Mouse (Mus musculus): ENCODE data around the gene 4930455H04Rik. TPM values are rescaled to one million over a fixed set of nuclear protein-coding genes. Genes with fewer than 3 reads are reported as not detected.

4930455H04Rik gene
- not detected for total RNA-seq (2021)
- long read RNA-seq, experiment 1: 0 reads
- long read RNA-seq, experiment 2: 0 reads

GRCm38 (mm10) chr3:116967967-116968366 lies at the start of gene 4930455H04Rik:
TSS of gene 4930455H04Rik (plus strand) at chr3:116968267.
- DNase-seq (ENCODE audit: low spot score in 2 of 2): no peak

DNA sequence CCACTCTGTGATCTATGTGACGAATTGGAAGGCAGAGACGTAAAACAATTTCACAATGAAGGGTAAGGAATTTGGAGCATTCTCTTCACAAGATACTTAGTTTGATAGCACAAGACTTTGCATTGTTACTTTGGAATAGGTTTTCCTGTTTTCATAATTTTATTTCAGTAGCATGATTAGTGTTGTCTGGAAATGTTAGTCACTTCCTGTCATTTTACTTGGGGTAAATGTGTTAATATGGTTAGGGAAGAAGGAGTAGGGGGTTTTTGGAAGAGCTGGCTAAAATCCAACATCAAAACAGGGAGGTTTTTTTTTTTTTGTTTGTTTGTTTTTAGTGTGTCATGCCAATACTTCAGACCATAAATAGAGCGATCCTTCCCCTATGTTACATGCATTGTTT lies 46.5 kb upstream of the 4930455H04Rik start:
- no peak for DNase-seq (ENCODE audit: low spot score in 2 of 2)

- DNase-seq (ENCODE audit: low spot score in 2 of 2): no peak
Measured at GRCm38 (mm10) chr3:116923042-116923441, 45.0 kb upstream of the 4930455H04Rik start.

- no peak for DNase-seq (ENCODE audit: low spot score in 2 of 2)
Measured at GRCm38 (mm10) chr3:116928994-116929393, 39.1 kb upstream of the 4930455H04Rik start.

DNA sequence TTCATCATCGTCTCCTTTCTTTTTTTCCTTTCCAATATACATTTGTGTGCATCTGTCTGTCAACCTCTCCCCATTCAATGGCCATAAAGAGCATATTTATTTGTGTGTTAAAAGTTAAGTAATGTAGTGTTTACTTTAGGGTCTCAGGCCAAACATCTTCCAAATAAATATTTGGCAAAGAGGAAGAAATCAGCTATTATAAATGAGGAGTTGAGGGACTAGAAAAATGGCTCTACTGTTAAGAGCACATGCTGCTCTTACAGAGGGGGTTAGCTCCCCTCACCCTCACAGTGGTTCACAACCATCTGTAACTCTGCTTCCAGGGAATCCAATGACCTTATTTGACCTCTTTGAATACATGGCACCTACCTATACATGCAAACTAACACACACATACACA lies 34.9 kb upstream of the 4930455H04Rik start:
- no peak for DNase-seq (ENCODE audit: low spot score in 2 of 2)

DNA sequence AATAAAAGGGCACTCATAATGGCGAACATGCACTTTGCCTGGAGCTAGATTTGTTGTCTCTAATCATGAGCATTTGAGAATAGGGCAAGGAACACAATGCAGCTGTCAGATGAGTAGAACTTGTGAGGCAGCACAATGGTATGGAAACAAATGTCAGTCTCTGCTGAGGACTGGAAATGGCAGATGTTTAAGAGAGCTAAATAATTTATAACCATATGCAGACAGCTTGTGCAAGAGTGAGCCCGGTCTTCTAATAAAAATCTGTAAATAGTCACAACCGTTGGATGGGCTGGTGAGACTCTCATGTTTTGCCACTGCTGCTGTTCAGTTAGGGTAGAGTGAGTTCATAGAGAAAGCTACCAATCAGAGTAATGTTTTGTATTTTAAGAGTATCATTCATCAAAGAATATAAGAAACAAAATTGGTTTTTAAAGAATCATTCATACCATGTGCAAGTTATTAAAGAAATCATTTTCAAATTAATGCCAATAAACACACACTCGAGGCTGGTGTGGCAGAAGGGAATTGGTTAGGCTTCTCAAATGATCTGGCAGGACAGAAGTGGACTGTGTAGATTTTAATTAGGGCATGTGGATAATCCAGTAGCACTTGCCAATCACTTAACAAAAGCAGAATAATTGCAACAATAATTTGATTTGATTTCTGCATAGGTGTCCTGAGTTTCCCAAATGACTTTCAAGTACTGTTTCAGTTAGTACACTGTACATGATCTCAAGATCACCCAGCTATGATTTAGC lies 31.0 kb upstream of the 4930455H04Rik start:
- DNase-seq (ENCODE audit: low spot score in 2 of 2): no peak

- peak in 1 of 2 experiments; percentile 43 for DNase-seq (ENCODE audit: low spot score in 2 of 2)
Measured at GRCm38 (mm10) chr3:116940804-116941558, 27.1 kb upstream of the 4930455H04Rik start.

DNA sequence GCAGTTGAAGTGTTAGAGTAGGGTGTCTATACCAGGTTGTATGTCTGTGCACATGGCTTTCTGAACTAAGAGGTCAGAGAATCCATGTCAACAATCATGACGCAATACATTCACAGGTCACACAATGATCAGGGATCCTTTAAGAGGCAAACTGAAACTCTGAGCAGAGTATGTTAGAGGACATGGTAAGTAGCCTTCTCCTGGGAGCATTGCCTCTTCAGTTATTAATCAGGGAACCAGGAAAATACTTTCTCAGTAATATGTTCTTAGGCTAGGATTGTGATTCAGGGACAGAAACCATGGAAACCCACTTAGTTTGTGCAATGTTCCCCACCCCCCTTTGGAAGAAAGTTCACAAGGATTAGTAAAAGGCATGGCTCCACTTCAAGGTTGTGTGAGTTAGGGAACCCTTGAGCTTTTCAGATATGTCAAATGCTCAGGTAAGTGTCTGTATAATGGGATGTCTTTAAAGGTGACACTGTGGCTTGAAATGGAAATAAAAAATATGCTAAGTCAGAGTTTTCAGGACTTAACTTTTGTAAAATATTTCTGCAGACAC lies 26.4 kb upstream of the 4930455H04Rik start:
- no peak for DNase-seq (ENCODE audit: low spot score in 2 of 2)

DNA sequence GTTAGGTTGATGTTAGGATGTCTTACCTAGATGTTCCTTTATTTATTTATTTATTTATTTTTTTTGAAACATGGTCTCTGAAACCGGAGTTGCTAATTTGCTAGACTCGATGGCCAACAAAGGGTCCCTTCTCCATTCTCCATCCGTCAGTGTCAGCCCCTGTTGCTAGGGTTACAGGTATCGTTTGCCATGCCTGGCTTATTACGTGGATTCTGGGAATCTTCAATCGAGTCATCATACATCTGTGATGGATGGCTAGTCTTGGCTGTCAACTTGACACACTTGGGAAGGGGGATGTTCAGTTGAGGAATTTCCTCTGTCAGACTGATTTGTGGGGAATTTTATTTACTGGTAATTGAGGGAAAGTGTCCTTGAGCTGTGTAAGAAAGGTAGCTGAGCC lies 25.3 kb upstream of the 4930455H04Rik start:
- no peak for DNase-seq (ENCODE audit: low spot score in 2 of 2)

DNA sequence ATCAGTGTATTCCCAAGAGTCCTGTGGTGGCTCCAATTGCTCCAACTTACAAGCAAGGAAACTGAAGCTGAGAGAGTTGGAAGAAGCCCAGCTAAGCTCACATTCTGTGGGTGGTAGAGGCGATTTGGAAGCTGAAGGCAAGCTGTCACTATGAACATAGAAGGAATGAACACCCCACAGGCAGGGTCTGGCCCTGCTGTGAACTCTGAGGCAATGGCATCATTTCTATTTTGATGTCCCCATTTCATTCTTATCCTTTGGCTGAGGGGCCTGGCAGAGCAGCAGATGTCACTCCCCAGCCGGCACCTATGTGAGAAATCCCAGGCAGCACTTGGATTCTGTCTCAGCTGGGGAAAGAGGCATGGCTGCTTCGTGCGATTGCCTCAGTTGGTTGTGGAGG lies 24.6 kb upstream of the 4930455H04Rik start:
- DNase-seq (ENCODE audit: low spot score in 2 of 2): no peak

DNA sequence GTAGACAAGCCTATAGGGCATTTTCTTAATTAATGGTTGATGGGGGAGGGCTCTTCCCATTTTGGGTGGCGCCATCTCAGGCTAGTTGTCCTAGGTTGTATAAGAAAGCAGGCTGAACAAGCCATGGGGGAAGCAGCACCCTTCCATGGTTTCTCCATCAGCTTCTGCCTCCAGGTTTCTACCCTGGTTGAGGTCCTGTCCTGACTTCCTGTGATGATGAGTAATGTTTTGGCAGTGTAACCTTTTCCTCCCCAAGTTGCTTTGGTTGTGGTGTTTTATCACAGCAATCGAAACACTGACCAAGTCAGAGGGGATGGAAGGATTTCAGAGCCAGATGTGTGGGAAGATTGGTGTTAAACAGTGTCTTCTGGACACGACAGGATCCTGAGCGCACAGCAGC lies 21.6 kb upstream of the 4930455H04Rik start:
- DNase-seq (ENCODE audit: low spot score in 2 of 2): no peak

DNA sequence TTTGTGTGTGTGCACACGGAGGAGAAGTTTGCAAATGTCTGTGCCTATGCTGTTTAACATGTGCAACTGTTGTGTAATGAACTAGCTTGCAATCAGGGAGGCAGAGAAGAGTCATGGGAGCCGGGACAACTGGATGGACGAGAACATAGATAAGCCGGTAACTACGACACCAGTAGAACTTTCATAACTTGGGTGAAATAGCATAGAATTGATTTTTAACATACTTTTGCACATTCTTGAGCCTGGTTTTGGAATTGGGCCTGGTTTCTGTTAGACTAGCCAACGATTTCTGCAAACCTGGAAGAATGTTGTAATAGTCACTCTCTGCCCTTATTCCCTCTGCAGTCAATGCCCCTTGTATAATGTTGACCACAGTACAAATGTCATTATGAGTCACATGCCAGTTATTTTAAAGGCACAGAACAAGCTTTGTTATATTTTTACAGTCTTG lies 17.4 kb upstream of the 4930455H04Rik start:
- no peak for DNase-seq (ENCODE audit: low spot score in 2 of 2)

- DNase-seq (ENCODE audit: low spot score in 2 of 2): no peak
Measured at GRCm38 (mm10) chr3:116951489-116951888, 16.6 kb upstream of the 4930455H04Rik start.

DNA sequence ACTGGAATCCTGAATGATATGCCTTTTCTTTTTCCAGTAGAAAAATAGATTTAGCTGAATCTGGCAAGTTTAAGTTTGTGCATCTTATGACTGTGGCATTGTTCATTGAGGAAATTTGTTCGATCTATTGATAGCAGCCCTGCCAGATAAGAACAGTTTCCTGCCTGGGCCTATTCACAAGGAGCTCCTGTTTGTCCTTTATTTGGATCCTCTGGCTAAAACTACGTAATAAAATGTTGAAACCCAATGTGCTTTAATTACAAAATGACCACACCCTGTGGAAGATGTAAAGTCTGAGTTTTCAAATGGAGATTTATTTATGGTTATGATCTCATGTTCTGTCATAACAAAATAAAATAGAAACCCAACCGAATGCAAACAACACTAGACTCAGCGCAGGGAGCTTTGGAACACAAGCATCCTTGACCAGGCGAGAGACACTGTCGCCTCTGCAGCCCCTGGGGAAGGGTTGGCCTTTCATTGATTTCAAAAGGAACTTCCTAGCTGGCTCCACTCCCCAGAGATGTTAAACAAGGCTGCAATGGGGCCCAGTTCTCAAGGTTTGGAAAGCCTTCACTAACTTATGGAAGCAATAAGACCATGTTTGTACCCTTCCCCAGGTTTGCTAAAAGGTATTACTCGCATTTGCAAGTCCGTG lies 15.7 kb upstream of the 4930455H04Rik start:
- no peak for DNase-seq (ENCODE audit: low spot score in 2 of 2)

DNA sequence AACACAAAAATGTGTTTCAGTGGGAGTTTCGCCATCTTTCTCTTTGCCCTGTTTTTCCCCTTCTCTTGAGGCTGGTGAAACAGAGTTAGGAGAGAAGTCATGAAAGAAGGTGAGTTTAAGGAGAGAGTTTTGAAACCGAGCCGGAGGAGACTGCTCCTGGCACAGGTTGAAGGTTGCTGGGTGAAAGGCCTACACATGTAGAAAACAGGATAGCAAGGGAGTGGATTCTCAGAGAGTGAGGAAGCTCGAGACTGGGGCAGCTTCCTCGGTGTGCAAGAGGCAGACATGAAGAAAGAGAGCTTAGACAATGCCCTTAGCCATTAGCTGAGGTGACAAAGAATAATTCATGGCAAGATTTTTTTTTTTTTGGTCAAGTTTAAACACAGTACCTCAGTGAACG lies 14.7 kb upstream of the 4930455H04Rik start:
- no peak for DNase-seq (ENCODE audit: low spot score in 2 of 2)

DNA sequence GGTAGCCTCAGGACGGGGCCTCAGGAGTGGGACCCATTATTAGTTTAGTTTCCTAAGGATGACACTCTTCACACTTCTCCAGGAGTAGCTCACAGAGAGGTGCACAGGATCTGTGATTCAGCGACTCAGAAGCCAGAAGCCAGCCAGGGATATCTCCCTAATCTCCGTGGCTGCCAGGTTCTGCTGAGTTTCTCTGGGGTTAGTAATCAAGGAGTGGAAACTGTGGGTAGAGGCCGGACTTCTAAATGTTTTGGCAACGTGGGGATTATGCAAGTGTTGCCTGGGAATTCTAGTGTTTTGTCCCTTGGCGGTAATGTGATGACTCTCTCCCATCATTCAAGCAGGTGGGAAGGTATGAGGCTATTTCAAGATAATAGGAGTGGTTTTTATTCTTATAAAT lies 13.0 kb upstream of the 4930455H04Rik start:
- no peak for DNase-seq (ENCODE audit: low spot score in 2 of 2)

DNA sequence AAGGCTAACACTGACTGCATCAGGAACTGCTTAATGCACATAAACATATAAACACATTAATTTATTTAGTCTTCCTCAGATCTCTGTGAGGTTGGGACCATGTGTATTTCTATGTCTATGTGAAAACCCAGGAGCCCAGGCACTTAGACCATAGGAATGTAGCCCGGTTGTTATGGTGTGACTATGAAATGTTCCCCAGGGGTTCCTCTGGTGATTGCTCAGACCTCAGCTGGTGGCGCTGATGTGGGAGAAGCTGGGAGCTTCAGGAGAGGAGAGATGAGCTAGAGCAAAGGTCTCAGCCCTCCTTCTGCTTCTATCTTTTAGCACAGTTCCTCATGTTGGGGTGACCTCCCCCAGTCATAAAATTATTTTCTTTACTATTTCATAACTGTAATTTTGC lies 7.7 kb upstream of the 4930455H04Rik start:
- DNase-seq (ENCODE audit: low spot score in 2 of 2): no peak

DNA sequence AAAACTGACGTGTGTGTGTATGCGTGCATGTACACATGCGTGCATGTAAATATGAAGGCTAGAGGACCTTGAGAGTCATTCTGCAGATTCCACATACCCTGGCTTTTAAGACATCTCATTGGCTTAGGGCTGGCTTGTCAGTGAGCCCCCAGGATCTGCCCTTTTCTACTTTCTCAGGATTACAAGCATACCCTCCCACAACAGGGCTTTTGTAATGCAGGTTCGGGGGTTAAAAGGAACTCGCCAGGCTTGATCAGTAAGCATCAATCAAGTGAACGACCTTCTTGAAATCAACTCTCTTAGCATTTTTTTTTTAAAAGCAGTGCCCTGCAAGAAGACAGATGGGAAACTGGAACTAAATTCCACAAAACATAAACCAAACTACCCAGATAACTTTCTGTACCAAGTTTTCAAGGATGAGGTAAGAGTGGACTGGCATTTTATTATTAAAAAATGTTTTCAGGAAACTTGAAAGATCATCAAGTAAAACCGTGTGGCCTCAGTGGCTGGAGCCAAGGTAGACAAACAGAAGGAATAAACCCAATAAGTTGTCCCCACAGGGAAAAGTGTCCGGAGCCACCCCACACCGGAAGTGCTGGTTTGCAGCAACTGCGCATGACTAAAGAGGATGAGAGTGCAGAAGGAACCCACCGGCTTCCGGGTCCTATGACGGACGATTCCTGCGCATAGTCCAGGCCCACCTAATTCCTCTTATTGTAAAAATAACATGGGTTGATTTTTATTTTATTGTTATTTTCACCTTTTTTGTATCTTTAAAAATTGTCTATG lies 6.5 kb upstream of the 4930455H04Rik start:
- no peak for DNase-seq (ENCODE audit: low spot score in 2 of 2)

- no peak for DNase-seq (ENCODE audit: low spot score in 2 of 2)
Measured at GRCm38 (mm10) chr3:116963213-116963612, 4.9 kb upstream of the 4930455H04Rik start.

DNA sequence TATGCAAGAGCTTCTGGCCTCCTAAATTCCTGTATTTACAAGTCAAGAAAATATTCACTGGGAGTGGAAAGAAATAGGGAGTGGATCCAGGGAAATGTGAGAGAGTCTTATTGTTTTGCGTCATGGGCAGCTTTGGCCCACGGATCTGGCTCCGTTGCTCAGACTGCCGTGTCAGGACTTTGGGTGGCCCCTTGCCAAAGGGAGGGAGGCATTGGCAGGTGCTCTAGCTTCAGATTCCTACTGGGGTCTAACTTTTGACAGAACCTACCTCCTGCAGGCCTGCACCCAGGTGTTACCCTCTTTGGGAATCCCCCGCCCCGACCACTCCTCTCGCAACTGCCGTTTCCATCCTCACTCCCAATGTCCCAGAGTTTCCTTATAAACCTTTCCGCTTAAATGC lies 3.6 kb upstream of the 4930455H04Rik start:
- peak in 1 of 2 experiments; percentile 47 for DNase-seq (ENCODE audit: low spot score in 2 of 2)

DNA sequence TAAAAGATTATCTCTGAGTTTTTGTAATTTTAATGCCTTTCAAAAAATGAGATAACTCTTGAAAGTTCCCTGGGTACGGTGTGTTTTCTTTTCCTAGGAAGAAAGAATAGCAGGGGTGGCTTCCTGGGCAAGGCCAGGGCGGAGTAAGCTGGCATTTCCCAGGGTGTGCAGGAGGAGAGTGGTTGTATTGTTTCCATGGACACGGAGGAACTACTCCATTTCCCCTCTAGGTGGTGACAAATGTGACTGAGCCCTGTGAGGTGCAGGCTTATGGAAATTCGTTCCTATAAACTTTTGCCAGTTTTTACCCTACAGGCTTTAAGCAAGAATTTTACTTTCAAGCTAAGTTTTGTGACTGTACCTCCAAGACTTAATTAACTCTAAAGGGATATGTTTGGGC lies 1.8 kb upstream of the 4930455H04Rik start:
- peak; percentile 41 to 70 for DNase-seq (ENCODE audit: low spot score in 2 of 2)
